Mouse (Mus musculus) CH12.LX (cell line): ENCODE results near the gene Fbln5.

Source experiments
- CTCF ChIP-seq, 2 experiments: IDR thresholded peaks in 1 of 2; conservative IDR thresholded peaks in 1 of 2; 2 replicates each; pipeline ENCODE4 v1.5.1; 2011 to 2012; ENCODE audit warnings: low read depth in 2 of 2, low read length in 2 of 2, improper control_type of control experiment in 1 of 2, inconsistent platforms in 1 of 2, mild to moderate bottlenecking in 1 of 2, moderate library complexity in 1 of 2
- MAX ChIP-seq: IDR thresholded peaks from 2 replicates; pipeline ENCODE4 v1.6.1; 2011; ENCODE audit warnings: low read length, improper control_type of control experiment
- NELFE ChIP-seq: IDR thresholded peaks from 2 replicates; pipeline ENCODE4 v1.6.1; 2011; ENCODE audit warnings: low read depth, low read length, improper control_type of control experiment
- POLR2A ChIP-seq: IDR thresholded peaks from 2 replicates; pipeline ENCODE4 v1.6.1; 2011; ENCODE audit warnings: low read depth, mild to moderate bottlenecking, improper control_type of control experiment, low read length
- USF1 ChIP-seq: IDR thresholded peaks from 2 replicates; pipeline ENCODE4 v1.6.1; 2014; ENCODE audit warnings: low read depth, mild to moderate bottlenecking, inconsistent platforms, low read length, improper control_type of control experiment
- USF2 ChIP-seq: conservative IDR thresholded peaks from 2 replicates; pipeline ENCODE4 v1.6.1; 2011; ENCODE audit warnings: low read depth, low read length, improper control_type of control experiment
- ZNF384 ChIP-seq: IDR thresholded peaks from 2 replicates; pipeline ENCODE4 v1.6.1; 2012; ENCODE audit warnings: low read depth, low read length, improper control_type of control experiment, inconsistent platforms

DNA sequence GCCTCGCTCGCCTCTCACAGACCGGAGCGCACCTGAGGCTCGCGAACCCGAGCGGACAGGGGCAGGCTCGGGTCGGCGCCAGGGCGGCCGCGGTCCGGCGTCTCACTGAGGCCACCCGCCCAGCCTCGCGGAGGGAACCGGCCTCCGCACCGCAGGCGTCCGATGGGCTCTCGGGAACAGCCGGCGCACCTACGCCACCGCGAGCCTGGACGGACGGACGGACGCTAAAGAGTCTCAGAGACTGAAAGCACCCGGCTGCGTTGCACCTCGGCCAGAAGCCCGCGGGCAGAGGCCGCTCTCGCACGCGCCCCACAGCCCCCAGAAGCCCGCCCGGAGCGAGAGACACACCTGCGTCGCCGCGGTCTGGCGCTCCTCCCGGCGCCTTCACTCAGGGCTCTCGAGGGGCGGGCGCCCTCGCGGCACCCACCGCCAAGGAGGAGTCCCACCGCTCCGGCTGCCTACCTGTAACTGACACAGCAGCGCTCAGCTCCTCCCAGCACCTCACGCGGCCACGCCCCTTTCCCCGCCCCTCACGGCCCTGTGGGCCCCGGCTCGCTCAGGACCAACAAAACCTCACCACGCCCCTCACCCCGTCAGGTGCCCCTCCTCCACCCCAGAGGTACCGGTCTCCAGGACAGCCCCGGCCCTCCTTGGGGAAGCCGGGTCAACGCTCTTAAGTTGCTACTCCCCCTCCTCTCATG, 100.7 kb downstream of the Fbln5 start, which contains the start of gene Tc2n:
- no peak for TF ChIP-seq USF2
- TF ChIP-seq ZNF384 = no peak
- no peak for TF ChIP-seq POLR2A
- TF ChIP-seq USF1 = no peak
- no peak for TF ChIP-seq CTCF (conservative IDR thresholded peaks at IDR 0.05 in 1 of 2, IDR thresholded peaks at IDR 0.05 in 1 of 2; ENCODE audit: low read depth in 2 of 2, low read length in 2 of 2)
- no peak for TF ChIP-seq NELFE
- no peak for TF ChIP-seq MAX
